Mouse (Mus musculus) myocyte (in vitro differentiated cells): Measurements from ENCODE around the gene Tmem132d. TPM values are rescaled to one million over a fixed set of nuclear protein-coding genes. Genes with fewer than 3 reads are reported as not detected.

Experiments
- H3K27me3 ChIP-seq: one replicate; pipeline ENCODE4 v1.6.1; 2011; ENCODE audit not compliant: control insufficient read depth, insufficient read depth, insufficient read length
- H3K36me3 ChIP-seq: one replicate; pipeline ENCODE4 v1.6.1; 2011; ENCODE audit not compliant: control insufficient read depth, insufficient read depth
- H3K4me2 ChIP-seq: one replicate; pipeline ENCODE4 v1.6.1; 2011; ENCODE audit warnings: low read depth, control low read depth
- H3K4me3 ChIP-seq: one replicate; pipeline ENCODE4 v1.5.1; 2011; ENCODE audit warnings: mild to moderate bottlenecking, control low read depth, moderate library complexity
- H3K79me2 ChIP-seq: one replicate; pipeline ENCODE4 v1.6.1; 2011; ENCODE audit not compliant: control insufficient read depth, insufficient read depth
- H3ac ChIP-seq: one replicate; pipeline ENCODE4 v1.6.1; 2011; ENCODE audit not compliant: control insufficient read depth, insufficient read length
- CEBPB ChIP-seq: IDR thresholded peaks from 2 replicates; pipeline ENCODE4 v1.6.1; 2011; ENCODE audit warnings: mild to moderate bottlenecking, moderate library complexity; ENCODE audit not compliant: poor library complexity, insufficient read depth, severe bottlenecking
- E2F4 ChIP-seq: IDR thresholded peaks from one replicate; pipeline ENCODE4 v1.6.1; 2011; ENCODE audit warnings: mild to moderate bottlenecking, control low read depth, moderate library complexity; ENCODE audit not compliant: insufficient read depth
- MAX ChIP-seq: IDR thresholded peaks from one replicate; pipeline ENCODE4 v1.6.1; 2011; ENCODE audit warnings: low read depth, mild to moderate bottlenecking, control low read depth
- MYOD1 ChIP-seq, 3 experiments: IDR thresholded peaks; one replicate each; pipeline ENCODE4 v1.6.1; 2011; ENCODE audit warnings: control low read depth in 2 of 3, low read depth in 2 of 3, mild to moderate bottlenecking in 2 of 3, moderate library complexity in 1 of 3; ENCODE audit not compliant: insufficient read length in 2 of 3, control insufficient read depth in 1 of 3
- MYOG ChIP-seq, 3 experiments: IDR thresholded peaks; one replicate each; pipeline ENCODE4 v1.6.1; 2011; ENCODE audit warnings: control low read depth in 2 of 3, low read depth in 2 of 3, mild to moderate bottlenecking in 2 of 3; ENCODE audit not compliant: insufficient read length in 2 of 3, control insufficient read depth in 1 of 3, insufficient read depth in 1 of 3
- POLR2A ChIP-seq: IDR thresholded peaks from one replicate; pipeline ENCODE4 v1.6.1; 2011; ENCODE audit warnings: low read depth, mild to moderate bottlenecking, control low read depth, moderate library complexity; ENCODE audit not compliant: insufficient read length
- POLR2AphosphoS2 ChIP-seq: IDR thresholded peaks from one replicate; pipeline ENCODE4 v1.6.1; 2011; ENCODE audit warnings: low read depth, control low read depth; ENCODE audit not compliant: insufficient read length
- REST ChIP-seq: IDR thresholded peaks from one replicate; pipeline ENCODE4 v1.6.1; 2011; ENCODE audit warnings: mild to moderate bottlenecking, control low read depth, moderate library complexity; ENCODE audit not compliant: insufficient read depth, insufficient read length
- SRF ChIP-seq: IDR thresholded peaks from one replicate; pipeline ENCODE4 v1.6.1; 2011; ENCODE audit warnings: low read depth; ENCODE audit not compliant: control insufficient read depth, insufficient read length
- TCF12 ChIP-seq: IDR thresholded peaks from one replicate; pipeline ENCODE4 v1.6.1; 2011; ENCODE audit warnings: mild to moderate bottlenecking, control low read depth; ENCODE audit not compliant: poor library complexity, insufficient read depth, severe bottlenecking
- TCF3 ChIP-seq: IDR thresholded peaks from one replicate; pipeline ENCODE4 v1.6.1; 2011; ENCODE audit warnings: low read depth, control low read depth; ENCODE audit not compliant: insufficient read length
- USF1 ChIP-seq: IDR thresholded peaks from one replicate; pipeline ENCODE4 v1.6.1; 2011; ENCODE audit warnings: low read depth, mild to moderate bottlenecking, control low read depth, moderate library complexity
- polyA plus RNA-seq: library from polyadenylated mRNA; unstranded; fragments of >200 nt; fragmentation: generic; extraction: Trizol; gene quantifications from one replicate; pipeline ENCODE4 v1.2.1, GENCODE M21; 2012; ENCODE audit warnings: missing spikeins

Tmem132d gene
- polyA plus RNA-seq, 1 experiment, result not detected

DNA sequence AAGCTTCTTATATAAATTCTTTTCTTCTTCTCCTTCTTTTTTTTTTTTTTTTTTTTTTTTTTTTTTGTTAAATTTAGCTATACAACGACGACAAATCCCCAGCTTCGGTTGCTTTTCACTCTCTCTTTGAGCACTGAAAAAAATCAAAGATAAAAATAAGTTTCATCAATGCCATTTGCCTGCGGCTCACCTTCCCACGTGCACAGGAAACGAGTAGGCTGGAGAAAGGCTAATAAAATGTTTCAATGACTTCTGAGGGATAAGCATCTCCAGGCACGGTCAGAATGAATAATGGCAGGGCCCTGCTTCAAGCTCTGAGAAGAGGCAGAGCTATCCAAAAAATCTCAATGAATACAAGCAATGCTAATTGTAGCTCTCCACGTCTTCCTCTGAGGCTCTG is 330.3 kb downstream of the Tmem132d start:
- Histone ChIP-seq H3K79me2 (no peaks in the 10 kb centered on the region), H3K4me3 (no peak overlapping the region), H3K36me3 (no peaks in the 10 kb centered on the region), H3K27me3 (no peaks in the 10 kb centered on the region), H3K4me2 (no peak overlapping the region), H3ac (no peak overlapping the region)
- TF ChIP-seq SRF, result no peak
- no peak for TF ChIP-seq MYOG (IDR thresholded peaks at IDR 0.05; ENCODE audit: control insufficient read depth in 1 of 3, insufficient read depth in 1 of 3, insufficient read length in 2 of 3, low read depth in 2 of 3)
- no peak for TF ChIP-seq POLR2AphosphoS2
- no peak for TF ChIP-seq TCF3
- TF ChIP-seq MAX, result no peak
- TF ChIP-seq E2F4, result no peak
- TF ChIP-seq REST, result no peak
- TF ChIP-seq USF1, result no peak
- no peak for TF ChIP-seq MYOD1 (IDR thresholded peaks at IDR 0.05; ENCODE audit: control insufficient read depth in 1 of 3, insufficient read length in 2 of 3, low read depth in 2 of 3)
- TF ChIP-seq TCF12, result no peak
- TF ChIP-seq CEBPB, result no peak
- no peak for TF ChIP-seq POLR2A

DNA sequence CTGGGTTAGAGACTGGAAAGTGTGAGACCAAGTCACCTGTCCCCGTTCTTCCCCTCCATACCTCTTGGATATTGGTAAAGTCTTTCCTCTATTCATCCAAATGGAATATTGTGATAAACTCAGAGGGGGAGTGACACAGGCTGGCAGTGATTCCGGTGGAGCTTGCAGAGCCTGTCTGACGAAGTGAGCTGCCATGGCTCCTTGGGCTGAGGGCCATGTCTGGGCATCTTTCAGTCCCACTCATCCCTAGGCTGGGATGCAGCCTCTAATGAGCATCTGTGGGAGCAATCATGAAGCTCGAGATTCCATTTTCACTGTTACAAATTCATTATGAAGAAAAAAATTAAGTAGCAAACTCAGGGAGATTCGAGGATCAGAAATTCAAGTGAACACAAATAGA is 332.5 kb downstream of the Tmem132d start:
- Histone ChIP-seq H3K27me3 (no peaks in the 10 kb centered on the region), H3ac (no peak overlapping the region), H3K4me2 (no peak overlapping the region), H3K79me2 (no peaks in the 10 kb centered on the region), H3K4me3 (no peak overlapping the region), H3K36me3 (no peaks in the 10 kb centered on the region)
- no peak for TF ChIP-seq REST
- TF ChIP-seq MYOG (IDR thresholded peaks at IDR 0.05; ENCODE audit: control insufficient read depth in 1 of 3, insufficient read depth in 1 of 3, insufficient read length in 2 of 3, low read depth in 2 of 3), result no peak
- TF ChIP-seq MAX, result no peak

DNA sequence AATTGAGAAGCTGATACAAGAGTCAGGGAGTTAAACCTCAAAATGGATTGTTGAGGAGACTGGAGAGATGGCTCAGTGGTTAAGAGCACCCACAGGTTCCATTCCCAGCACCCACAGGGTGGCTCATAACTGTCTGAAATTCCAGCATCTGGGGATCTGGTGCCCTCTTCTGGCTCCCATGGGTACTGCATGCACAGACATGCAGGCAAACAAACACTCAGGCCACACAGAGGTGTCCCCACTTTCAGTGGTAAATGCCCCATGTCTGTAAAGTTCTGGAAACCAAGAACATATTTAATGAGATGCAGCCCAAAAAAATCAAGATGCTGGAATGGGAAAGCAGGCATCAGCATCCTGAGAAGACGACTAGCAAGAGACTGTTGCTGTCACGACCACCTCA is 333.4 kb downstream of the Tmem132d start:
- Histone ChIP-seq H3K36me3 (no peaks in the 10 kb centered on the region), H3ac (no peak overlapping the region), H3K27me3 (no peaks in the 10 kb centered on the region), H3K79me2 (no peaks in the 10 kb centered on the region), H3K4me3 (no peak overlapping the region), H3K4me2 (no peak overlapping the region)
- TF ChIP-seq MAX, result no peak
- no peak for TF ChIP-seq REST
- TF ChIP-seq MYOG (IDR thresholded peaks at IDR 0.05; ENCODE audit: control insufficient read depth in 1 of 3, insufficient read depth in 1 of 3, insufficient read length in 2 of 3, low read depth in 2 of 3), result no peak
- TF ChIP-seq POLR2AphosphoS2, result no peak
- TF ChIP-seq E2F4, result no peak
- no peak for TF ChIP-seq SRF
- TF ChIP-seq MYOD1 (IDR thresholded peaks at IDR 0.05; ENCODE audit: control insufficient read depth in 1 of 3, insufficient read length in 2 of 3, low read depth in 2 of 3), result no peak
- no peak for TF ChIP-seq TCF3

DNA sequence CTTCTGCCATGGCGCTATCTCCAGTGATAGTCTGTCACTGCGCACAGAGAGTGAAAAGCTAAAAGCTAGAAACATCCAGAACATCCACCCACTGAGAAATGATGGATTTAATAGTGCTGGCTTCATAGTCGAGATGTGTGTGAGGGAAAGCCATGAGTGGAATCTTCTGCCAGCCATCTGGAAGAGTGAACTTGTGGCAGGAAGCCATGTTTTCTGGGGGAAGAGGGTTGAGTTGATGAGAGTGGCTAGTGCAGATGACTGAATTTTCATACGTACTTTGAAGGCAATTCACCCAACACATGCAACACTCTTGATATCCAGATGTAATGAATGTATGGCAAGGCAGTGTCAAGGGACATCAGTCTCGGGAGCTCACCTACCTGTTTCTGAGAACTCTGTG is 342.3 kb downstream of the Tmem132d start:
- TF ChIP-seq TCF12 (no peak), MAX (no peak), POLR2AphosphoS2 (no peak), E2F4 (no peak)
- H3K36me3 ChIP-seq, result no peaks in the 10 kb centered on the region
- no peaks in the 10 kb centered on the region for H3K79me2 ChIP-seq
- no peak overlapping the region for H3ac ChIP-seq
- no peak overlapping the region for H3K4me3 ChIP-seq
- no peaks in the 10 kb centered on the region for H3K27me3 ChIP-seq
- no peak overlapping the region for H3K4me2 ChIP-seq

DNA sequence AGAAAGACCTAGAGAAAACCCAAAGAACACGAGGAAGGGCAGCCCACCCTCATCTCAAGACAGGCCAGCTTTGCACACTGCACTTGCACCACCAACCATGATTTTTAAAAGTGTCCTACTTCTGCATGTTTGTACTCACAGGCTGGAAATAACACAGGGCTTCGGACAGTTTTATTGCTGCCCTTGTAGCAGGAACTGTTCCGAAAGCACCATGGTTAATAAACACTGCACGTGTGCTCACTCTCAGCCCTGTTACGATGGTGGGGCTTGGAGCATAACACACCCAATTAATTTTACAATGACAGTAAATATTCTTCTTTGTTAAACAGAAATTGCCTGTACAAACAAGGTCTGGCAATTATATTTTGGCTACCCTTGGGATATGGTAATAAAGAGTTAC is 357.4 kb downstream of the Tmem132d start:
- H3K4me3 ChIP-seq, result no peak overlapping the region
- TF ChIP-seq USF1 (no peak), CEBPB (no peak), E2F4 (no peak), MYOD1 (IDR thresholded peaks at IDR 0.05; ENCODE audit: control insufficient read depth in 1 of 3, insufficient read length in 2 of 3, low read depth in 2 of 3) (no peak)
- H3ac ChIP-seq, result no peak overlapping the region
- H3K79me2 ChIP-seq, result no peaks in the 10 kb centered on the region
- H3K4me2 ChIP-seq, result no peak overlapping the region
- H3K36me3 ChIP-seq, result no peaks in the 10 kb centered on the region
- H3K27me3 ChIP-seq, result no peaks in the 10 kb centered on the region

DNA sequence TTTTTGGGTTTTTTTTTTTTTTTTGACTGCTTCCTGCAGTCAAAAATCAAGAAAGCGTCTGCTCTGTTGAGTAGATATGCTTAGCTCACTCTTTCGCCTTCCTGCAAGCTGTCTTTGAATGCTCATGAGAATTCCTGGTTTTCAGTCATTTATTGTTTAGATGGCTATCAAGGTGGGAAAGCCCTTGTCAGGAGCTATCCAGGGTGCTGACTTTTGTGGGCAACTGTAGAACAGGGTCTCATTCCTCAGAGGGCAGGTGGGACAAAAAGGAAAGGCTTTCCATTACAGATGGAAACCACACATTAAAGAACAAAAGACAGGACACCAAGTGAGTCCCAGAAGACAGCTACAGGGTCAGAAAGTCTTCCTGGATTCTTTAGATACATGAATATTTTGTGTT is 360.3 kb downstream of the Tmem132d start:
- Histone ChIP-seq H3K27me3 (no peaks in the 10 kb centered on the region), H3K4me2 (no peak overlapping the region), H3ac (no peak overlapping the region), H3K36me3 (no peaks in the 10 kb centered on the region), H3K79me2 (no peaks in the 10 kb centered on the region), H3K4me3 (no peak overlapping the region)
- TF ChIP-seq POLR2AphosphoS2 (no peak), REST (no peak), MYOD1 (IDR thresholded peaks at IDR 0.05; ENCODE audit: control insufficient read depth in 1 of 3, insufficient read length in 2 of 3, low read depth in 2 of 3) (no peak), POLR2A (no peak), MYOG (IDR thresholded peaks at IDR 0.05; ENCODE audit: control insufficient read depth in 1 of 3, insufficient read depth in 1 of 3, insufficient read length in 2 of 3, low read depth in 2 of 3) (no peak), TCF3 (no peak), TCF12 (no peak), USF1 (no peak), E2F4 (no peak), MAX (no peak)
